Mouse (Mus musculus) lung, adult 18-20 months (tissue): ENCODE data around the gene Fate1.
"Not testable (repeated sequence)": the region's sequence is repeated elsewhere in the genome, so short reads cannot be mapped to it uniquely, and the experiment has no call there.

Experiments used
- DNase-seq, 2 experiments: peaks; one replicate each; pipeline ENCODE4 v3.0.0; 2022; ENCODE audit warnings: mixed read lengths in 2 of 2

Gene Fate1

DNA sequence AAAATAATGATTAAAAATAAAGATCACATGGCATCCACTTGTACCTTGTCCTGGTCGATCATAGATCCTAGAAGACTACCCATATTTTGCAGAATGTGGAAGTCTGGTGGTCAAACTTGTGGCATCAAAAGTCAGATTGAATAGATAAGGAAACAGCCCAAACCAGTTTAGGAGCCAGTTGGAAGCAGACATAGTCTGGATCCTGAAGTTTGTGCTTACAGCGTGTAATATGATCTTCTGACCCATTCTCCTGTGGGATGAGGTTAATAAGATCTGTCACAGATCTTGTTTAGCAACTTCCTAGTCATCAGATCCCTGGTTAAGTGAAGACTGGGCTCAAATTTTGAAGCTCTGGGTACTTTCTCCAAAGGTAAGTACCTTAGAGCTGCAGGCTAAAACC lies at the start of gene Fate1:
TSS of gene Fate1 (plus strand) at position 301 of the 400 bp plus-strand sequence.
- DNase-seq, result no peak

GRCm38 (mm10) chrX:71946631-71947030 lies 26.2 kb upstream of the Fate1 start:
- DNase-seq, result peak; percentile 11 to 47

GRCm38 (mm10) chrX:71958366-71958765 lies 14.4 kb upstream of the Fate1 start:
- DNase-seq, result peak in 1 of 2 experiments; percentile 36

DNA sequence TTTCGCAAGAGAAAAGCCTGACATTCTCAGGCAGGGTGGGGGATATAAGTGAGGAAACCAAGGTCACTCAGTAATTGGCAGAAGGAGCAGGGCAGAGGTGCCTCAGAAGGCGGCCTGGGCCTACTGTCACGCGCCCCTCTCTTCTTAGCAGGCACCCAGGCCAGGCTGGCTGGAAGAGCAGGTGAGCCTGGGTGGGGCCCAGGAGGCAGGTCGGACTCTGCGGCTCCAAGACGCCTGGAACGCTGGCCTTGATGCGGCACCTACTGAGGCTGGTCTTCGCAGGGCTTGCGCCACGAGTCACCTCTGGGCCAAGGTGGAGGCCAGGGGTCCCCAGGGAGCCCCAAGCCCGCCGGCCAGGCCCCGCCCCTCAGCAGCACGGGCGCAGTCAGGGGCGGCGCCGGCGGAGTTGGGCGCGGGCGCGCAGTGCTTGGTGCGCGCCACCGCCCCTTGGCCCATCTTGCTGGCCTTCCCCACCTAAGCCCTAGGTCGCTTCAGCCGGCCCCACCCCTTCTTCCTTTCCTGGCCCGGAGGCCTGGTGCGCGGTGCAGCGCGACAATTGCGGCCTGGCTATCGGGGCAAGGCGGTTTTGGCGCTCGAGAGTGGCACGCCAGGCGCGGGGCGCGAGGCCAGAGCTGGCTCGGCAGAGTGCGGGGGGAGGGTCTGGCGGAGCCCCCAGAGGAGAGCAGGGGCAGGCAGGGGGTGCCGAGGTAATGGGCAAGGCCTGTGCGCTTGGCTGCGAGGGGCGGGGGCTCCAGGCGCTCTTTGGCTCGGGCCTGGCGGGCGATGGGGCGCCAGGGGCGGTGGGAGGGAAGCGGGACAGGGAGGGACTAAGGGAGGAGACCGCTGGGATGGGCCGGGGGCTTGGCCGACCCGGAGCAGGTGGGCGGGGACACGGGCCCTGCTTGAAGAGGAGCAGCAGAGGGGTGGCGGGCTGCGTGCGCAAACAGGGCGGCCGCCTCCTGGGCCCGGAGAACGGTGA lies 10.4 kb upstream of the Fate1 start, which contains the start of gene Prrg3:
TSS of gene Prrg3 (plus strand) at position 552 of the 979 bp plus-strand sequence.
- DNase-seq, result peak; percentile 70 to 75

- no peak for DNase-seq
These were observed 9.4 kb upstream of the Fate1 start for GRCm38 (mm10) chrX:71963275-71963912.

- peak; percentile 13 to 41 for DNase-seq
These were observed 4.6 kb upstream of the Fate1 start for GRCm38 (mm10) chrX:71968216-71968615.

DNA sequence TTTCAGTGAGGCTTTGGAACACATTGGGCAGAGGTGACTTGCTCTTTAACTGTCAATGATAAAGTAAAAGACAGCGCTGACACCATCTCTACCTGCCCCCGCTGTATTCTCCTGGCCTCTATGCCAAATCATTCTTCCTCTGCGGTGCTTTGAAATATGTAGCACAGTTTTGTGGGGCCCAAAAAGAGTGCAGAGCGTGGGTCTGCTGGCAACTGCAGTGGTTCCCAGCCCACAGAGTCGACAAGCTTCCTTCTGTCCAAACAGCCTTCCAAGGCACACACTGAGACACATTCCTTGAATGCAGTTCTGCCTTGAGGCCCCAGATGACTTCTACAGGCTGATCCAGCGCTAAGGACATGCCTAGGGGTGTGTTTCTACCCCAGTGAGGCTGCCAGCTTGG lies 4.0 kb upstream of the Fate1 start:
- DNase-seq, result no peak

DNA sequence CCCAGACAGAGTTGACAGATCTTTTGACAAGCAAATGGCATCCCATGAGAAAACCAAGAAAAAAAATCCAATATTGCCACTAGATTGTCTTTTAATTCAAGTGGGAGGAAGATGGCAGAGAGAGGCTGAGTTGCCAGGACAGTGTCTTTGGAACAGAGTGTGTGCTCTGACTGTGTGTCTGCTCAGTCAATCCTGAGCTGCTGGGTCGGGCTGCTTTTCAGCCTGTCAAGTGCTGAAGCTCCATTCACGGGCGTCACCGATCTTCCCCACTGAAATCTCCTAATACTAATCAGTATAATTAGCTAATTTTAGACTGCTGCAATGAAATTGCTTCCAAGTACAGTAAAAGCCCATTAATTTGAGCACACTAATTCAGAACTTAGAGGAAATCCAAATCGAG lies 1.5 kb upstream of the Fate1 start:
- DNase-seq, result no peak

DNA sequence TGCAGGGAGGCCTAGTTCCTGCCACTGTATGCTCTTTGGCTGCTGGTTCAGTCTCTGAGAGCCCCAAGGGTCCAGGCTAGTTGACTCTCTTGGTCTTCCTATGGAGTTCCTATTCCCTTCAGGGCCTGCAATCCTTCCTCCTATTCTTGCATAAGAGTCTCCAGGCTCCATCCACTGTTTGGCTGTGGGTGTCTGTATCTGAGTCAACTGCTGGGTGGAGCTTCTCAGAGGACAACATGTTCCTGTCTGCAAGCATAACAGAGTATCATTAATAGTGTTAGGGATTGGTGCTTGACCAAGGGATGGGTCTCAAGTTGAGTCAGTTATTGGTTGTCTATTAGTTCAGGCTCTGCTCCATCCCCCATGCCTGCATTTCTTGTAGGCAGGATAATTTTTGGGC lies 4.9 kb downstream of the Fate1 start:
- DNase-seq, result not testable (repeated sequence)

DNA sequence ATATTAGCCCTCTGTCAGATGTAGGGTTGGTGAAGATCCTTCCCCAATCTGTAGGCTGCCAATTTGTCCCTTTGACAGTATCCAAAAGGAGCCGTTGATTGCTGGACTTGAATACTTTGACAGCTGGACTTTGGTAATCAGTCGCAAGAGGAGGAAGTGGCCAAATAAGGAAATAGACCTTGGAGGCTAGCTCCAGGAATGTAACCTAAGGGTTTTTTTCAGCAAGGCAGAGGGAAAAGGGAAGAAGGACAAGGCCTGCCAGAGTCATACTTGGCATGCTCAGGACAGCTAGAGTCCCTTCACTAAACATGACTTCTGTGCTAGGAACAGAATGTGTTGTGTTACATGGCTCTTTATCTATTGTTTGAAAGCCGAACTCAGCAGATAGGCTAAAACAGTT lies 7.7 kb downstream of the Fate1 start:
- no peak for DNase-seq

- no peak for DNase-seq
These were observed 8.5 kb downstream of the Fate1 start for GRCm38 (mm10) chrX:71981322-71981721.

GRCm38 (mm10) chrX:71983205-71983604 lies 10.4 kb downstream of the Fate1 start:
- no peak for DNase-seq

DNA sequence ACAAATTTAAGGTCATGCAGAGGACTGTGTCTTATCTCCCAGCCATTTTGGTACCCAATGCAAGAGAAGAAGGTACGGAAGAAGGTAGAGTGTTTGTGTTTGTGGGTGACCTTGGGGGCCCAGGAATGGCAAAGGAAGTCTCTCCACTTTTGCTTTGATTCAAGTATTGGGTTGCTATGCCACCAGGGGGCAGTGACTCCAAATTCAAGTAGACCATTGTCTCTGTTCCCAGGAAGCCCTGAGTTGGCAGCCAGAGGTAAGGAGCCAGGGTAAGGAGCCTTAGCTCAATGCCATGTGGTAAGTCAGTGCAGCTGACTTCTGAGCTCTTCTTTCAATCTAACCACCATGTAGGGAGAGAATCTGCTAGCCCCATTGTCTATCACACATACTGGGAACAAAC lies 11.0 kb downstream of the Fate1 start:
- DNase-seq, result peak; percentile 28 to 52

- DNase-seq, result no peak
These were observed 18.8 kb downstream of the Fate1 start, which contains the start of gene Cnga2 for GRCm38 (mm10) chrX:71991549-71991948. Gene Cnga2 (plus strand): TSS chrX:71991849.

DNA sequence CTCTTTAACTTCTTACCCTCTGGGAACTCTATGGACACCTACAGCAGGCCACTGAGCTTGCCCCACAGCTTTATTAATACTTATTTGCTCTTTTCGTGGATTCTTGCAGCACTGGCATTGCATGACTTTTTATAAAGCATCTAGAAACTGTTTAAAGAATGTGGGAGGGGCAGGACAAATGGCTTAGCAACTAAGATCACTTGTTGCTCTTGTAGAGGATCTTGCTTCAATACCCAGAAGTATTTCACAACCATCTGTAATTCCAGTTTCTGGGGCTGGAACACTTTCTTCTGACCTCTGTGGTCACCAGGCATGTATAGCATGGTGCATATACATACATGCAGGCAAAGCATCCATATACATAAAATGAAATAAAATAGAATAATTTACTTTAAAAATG lies 23.2 kb downstream of the Fate1 start:
- DNase-seq, result peak in 1 of 2 experiments; percentile 24

- peak; percentile 14 to 22 for DNase-seq
These were observed 37.1 kb downstream of the Fate1 start for GRCm38 (mm10) chrX:72009930-72010329.

- DNase-seq, result peak in 1 of 2 experiments; percentile 12
These were observed 39.5 kb downstream of the Fate1 start for GRCm38 (mm10) chrX:72012236-72012635.

GRCm38 (mm10) chrX:72012804-72013203 lies 40.0 kb downstream of the Fate1 start:
- peak; percentile 27 to 51 for DNase-seq

GRCm38 (mm10) chrX:72022241-72022640 lies 49.5 kb downstream of the Fate1 start:
- no peak for DNase-seq

GRCm38 (mm10) chrX:72022750-72023398 lies 50.1 kb downstream of the Fate1 start:
- peak in 1 of 2 experiments; percentile 13 for DNase-seq

GRCm38 (mm10) chrX:72023542-72023941 lies 50.8 kb downstream of the Fate1 start:
- no peak for DNase-seq
